Mouse (Mus musculus) monocyte, adult 2 months (primary cell): ENCODE results near the gene Gm7534.
"Not testable (repeated sequence)": the region's sequence is repeated elsewhere in the genome, so short reads cannot be mapped to it uniquely, and the experiment has no call there.

Experiments
- DNase-seq, 2 experiments: peaks; one replicate each; pipeline ENCODE4 v3.0.0; 2022; ENCODE audit warnings: low spot score in 2 of 2, low read depth in 1 of 2

The Gm7534 gene

GRCm38 (mm10) chr4:134203340-134203896, 614 bp upstream of the Gm7534 start:
- DNase-seq, result no peak

- DNase-seq, result no peak
Measured at GRCm38 (mm10) chr4:134199371-134199770, 3.4 kb downstream of the Gm7534 start.

DNA sequence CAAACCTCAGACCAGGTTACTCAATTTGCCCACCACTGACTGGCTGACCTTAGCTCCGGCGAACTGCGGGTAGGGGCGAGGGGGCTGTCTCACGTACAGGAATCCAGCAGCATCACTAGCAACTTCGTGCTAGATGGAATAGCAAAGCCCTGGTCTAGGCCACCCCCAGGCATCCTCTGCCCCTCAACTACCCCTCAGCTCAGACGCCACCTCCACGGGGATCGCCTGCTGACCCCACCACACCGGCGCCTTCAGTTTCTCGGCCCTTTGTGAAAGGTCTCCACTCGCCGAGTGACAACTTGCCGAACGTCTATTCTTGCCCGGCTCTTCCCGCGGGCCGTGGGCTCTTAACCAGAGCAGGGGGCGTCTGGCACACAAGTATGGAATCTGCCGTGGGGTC, 16.5 kb downstream of the Gm7534 start:
- DNase-seq, result no peak

DNA sequence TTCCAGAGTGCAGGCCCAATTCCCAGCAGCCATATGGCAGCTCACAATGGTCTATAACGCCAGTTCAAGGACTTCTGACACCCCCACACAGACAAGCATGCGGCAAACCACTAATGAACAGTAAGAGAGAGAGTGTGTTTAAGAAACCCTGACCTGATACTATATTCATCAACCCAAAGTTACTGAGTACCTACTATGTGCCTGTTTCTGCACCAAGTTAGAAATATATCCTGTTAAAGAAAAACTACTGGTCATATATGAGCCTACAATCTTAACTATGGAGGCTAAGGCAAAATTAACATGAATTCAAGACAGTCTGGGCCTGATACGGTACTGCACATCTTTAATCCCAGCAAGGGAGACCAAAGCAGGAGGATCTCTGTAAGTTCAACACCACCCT, 17.2 kb downstream of the Gm7534 start:
- no peak for DNase-seq

DNA sequence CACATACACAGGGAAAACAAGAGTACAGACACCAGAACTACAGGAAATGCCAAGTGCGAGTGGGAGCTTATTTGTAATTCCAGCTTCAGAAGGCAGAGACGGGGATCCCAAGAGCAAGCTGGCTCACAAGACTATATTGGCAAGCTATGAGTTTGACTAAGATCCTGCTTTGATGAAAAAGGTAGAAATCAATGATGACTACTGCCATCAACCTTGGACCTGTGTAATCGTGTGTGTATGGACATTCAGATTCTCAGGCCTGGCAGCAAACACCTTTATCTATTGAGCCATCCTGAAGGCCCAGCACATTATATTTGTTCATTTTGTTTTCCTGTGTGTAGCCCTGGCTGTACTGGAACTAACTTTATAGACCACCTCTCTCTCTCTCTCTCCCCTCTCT, 19.1 kb downstream of the Gm7534 start:
- DNase-seq, result no peak

DNA sequence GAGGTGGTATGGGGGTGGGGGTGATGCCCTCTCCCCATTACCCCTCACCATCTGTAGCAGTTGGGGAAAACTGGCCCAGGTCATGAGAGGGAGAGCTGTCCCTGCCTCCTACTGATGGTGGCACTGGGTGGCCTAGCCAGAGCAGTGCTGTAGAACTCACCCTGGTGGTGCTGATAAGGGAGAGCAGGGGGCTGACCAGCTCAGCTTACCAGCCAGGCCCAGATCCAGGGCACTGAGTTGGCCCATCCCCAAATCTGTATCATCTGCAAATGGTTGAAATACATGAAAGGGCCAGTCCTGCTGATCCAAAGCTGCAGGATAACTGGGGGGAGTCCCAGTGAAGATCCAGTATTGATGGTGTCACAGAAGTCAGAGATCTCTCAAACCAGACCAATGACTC, 21.0 kb downstream of the Gm7534 start:
- no peak for DNase-seq

DNA sequence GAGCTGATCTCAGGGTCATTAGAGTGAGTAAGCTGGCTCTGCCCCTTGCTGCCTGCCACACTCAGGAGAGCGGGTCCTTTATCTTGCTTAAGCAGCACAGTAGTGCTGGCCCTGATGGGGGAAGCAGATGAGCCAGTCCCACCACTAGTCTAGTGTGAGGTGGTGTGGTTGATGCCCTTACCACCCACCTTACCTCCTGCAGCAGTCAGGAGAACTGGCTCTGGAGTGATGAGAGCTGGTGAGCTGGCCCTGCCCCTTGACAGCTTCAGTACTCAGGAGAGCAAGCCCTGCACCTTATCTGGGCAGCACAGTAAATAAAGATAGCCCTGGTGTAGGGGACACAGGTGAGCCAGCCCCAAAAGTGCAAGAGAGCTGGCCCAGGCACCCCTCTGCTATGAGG, 21.7 kb downstream of the Gm7534 start:
- no peak for DNase-seq

DNA sequence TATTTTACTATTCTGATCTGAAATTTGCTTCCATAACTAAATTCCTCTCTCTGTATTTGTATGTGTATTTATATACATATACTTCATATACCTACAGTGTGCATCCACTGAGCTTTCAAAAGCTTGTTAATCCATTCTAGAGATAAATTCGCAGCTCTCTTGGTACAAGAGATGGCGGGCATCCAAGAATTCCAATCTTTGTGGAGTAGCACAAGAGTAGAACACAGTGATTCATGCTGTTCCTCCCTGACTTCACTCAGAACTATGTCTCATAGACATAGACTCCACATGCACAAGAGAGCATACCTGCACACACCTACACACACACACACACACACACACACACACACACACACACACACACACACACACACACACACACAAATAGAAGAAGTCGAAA, 30.4 kb downstream of the Gm7534 start:
- no peak for DNase-seq

DNA sequence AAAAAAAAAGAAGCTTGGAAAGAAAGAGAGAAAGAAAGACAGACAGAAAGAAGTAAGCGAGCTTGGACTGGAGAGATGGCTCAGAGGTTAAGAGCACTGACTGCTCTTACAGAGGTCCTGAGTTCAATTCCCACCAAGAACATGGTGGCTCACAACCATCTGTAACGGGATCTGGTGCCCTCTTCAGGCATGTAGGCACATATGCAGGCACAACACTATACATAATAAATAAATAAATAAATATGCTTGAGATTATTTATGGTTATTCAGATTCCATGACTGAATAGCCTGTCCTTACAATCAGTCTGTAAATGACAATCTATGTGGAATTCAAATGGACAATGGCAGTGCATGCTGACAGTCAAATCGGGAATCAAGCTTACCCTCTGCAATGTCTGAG, 35.9 kb downstream of the Gm7534 start:
- no peak for DNase-seq

DNA sequence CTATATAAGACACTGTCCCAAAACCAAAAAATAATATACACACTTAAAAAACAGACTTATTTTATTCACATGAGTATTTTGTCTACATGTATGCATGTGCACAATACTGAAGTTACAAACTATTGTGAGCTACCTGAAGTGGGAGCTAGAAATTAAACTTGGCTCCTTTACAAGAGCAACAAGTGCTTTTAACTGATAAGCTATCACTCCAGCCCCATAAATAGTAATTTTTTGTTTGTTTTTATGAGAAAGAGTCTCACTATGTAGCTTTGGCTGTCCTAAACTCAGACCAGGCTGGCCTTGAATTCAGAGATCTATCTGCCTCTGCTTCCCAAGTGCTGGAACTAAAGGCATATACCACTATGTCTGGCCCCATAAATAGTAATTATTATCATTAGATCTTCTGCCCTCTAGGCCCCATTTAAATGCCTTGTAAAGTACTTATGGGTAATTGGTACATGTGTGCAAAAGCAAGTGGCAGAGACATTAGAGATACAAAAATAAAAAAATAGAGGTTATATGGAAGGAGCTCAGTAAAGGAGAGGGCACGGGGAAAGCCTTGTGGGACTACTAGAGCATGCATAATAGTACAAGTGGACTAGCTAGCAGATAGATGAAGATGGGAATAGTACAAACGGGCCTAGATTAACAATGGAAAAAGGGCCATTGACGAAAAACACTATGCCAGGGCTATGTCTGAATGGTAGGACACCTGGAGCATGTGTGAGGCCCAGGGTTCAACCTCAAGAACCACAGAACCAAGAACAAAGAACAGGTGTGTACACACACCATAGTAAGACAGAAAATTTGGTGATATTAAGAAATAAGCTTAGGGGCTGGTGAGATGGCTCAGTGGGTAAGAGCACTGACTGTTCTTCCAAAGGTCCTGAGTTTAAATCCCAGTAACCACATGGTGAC, 37.0 kb downstream of the Gm7534 start:
- DNase-seq, result no peak

- no peak for DNase-seq
Measured at GRCm38 (mm10) chr4:134165024-134165423, 37.8 kb downstream of the Gm7534 start.

- DNase-seq, result no peak
Measured at GRCm38 (mm10) chr4:134164591-134164990, 38.2 kb downstream of the Gm7534 start.

DNA sequence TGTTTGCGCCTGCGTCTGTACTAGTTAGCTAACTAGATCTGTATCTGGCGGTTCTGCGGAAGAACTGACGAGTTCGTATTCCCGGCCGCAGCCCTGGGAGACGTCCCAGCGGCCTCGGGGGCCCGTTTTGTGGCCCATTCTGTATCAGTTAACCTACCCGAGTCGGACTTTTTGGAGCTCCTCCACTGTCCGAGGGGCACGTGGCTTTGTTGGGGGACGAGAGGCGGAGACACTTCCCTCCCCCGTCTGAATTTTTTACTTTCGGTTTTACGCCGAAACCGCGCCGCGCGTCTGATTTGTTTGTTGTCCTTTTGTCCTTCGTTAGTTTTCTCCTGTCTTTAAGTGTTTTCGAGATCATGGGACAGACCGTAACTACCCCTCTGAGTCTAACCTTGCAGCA, 42.7 kb downstream of the Gm7534 start:
- DNase-seq, result peak in 1 of 2 experiments; percentile 36

DNA sequence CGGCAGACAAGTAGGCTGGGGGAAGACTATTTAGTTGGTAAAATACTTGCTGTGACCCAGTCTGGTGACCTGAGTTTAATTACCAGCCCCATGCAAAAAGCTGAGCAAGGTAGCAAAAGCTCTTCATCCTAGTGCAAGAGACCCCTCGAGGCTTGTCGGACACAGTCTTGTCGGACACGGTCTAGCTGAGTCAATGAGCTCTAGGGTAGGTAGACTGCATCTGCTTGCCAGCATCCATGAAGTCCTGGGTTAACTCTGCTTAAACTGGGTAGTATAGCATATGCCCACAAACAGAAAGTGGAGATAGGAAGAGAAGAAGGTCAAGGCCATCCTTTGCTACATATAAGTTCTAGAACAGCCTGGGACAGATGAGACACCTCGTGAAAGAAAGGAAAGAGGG, 44.0 kb downstream of the Gm7534 start:
- no peak for DNase-seq

DNA sequence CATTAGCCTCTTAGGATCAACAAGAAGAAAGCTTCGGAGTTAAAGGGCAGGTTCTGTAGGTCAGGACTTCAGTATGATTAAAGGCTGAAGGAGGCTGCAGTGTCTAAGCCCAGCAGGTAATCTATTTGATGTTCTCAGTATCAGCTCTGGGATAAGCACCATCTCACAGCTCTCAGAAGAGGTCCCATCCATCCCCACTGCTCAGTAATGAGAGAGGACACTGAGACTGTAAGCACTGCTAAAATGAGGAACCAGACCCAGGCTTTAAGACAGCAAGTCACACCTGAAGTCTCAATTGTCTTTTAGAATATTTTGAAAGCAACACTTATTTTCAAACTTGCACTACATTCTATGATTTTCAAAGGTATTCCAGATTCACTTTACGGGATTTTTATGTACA, 45.2 kb downstream of the Gm7534 start:
- no peak for DNase-seq

DNA sequence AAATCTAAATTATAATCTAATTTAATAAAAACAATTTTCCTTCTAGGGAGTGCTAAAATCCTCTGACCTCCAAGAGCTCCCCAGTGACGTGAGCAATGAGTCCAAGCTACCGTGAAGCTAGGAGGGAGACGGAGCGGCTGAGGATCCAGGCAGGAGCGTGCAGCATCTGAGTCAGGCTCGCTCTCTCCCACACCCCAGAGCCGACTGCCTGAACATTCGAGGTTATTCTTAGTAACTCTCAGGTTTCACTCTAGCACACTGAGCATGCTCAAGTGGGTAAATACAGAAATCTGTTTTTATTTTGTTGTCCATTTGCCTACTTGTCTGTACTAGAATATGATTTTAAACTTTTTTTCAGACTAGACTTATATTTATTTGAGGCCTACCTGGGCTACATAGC, 46.1 kb downstream of the Gm7534 start:
- no peak for DNase-seq

- DNase-seq, result no peak
Measured at GRCm38 (mm10) chr4:134155961-134156465, 46.8 kb downstream of the Gm7534 start.

GRCm38 (mm10) chr4:134155531-134155930, 47.3 kb downstream of the Gm7534 start:
- DNase-seq, result no peak

GRCm38 (mm10) chr4:134154354-134154753, 48.5 kb downstream of the Gm7534 start:
- no peak for DNase-seq

- DNase-seq, result no peak
Measured at GRCm38 (mm10) chr4:134153656-134154055, 49.1 kb downstream of the Gm7534 start.

GRCm38 (mm10) chr4:134152112-134152511, 50.7 kb downstream of the Gm7534 start:
- no peak for DNase-seq

- no peak for DNase-seq
Measured at GRCm38 (mm10) chr4:134149389-134149788, 53.4 kb downstream of the Gm7534 start.

GRCm38 (mm10) chr4:134144297-134144696, 58.5 kb downstream of the Gm7534 start:
- not testable (repeated sequence) for DNase-seq
